Mouse (Mus musculus) midbrain, embryonic 13.5 days (tissue): ENCODE data around the gene 1700012B09Rik. TPM values are rescaled to one million over a fixed set of nuclear protein-coding genes. Genes with fewer than 3 reads are reported as not detected.
A peak's percentile ranks its signal among the peaks of the same experiment; 100 is the strongest.

Experiments used
- ATAC-seq: fragments of 200-750 bp; cut with Nextera tagmentation; 2 replicates; pipeline ENCODE4 v1.8.0; 2017; ENCODE audit warnings: mild to moderate bottlenecking, moderate TSS enrichment, moderate library complexity
- H3K27ac ChIP-seq: fragments of 300-500 bp; sonication (generic); 2 replicates; pipeline ENCODE4 v1.5.1; 2015; ENCODE audit warnings: inconsistent platforms, mild to moderate bottlenecking, moderate library complexity
- H3K27me3 ChIP-seq: fragments of 300-500 bp; sonication (generic); 2 replicates; pipeline ENCODE4 v1.6.1; 2015; ENCODE audit warnings: mild to moderate bottlenecking, inconsistent platforms
- H3K36me3 ChIP-seq: fragments of 300-500 bp; sonication (generic); 2 replicates; pipeline ENCODE4 v1.6.1; 2015; ENCODE audit warnings: mild to moderate bottlenecking, inconsistent platforms
- H3K4me1 ChIP-seq: fragments of 300-500 bp; sonication (generic); replicated peaks from 2 replicates; pipeline ENCODE4 v1.6.1; 2015; ENCODE audit warnings: inconsistent platforms
- H3K4me2 ChIP-seq: fragments of 300-500 bp; sonication (generic); replicated peaks from 2 replicates; pipeline ENCODE4 v1.6.1; 2015; ENCODE audit warnings: moderate library complexity, mild to moderate bottlenecking, inconsistent platforms
- H3K4me3 ChIP-seq: fragments of 300-500 bp; sonication (generic); replicated peaks from 2 replicates; pipeline ENCODE4 v1.5.1; 2015; ENCODE audit warnings: mild to moderate bottlenecking, inconsistent platforms
- H3K9ac ChIP-seq: fragments of 300-500 bp; sonication (generic); replicated peaks from 2 replicates; pipeline ENCODE4 v1.6.1; 2015; ENCODE audit warnings: mild to moderate bottlenecking, inconsistent platforms
- H3K9me3 ChIP-seq: fragments of 300-500 bp; sonication (generic); 2 replicates; pipeline ENCODE4 v1.6.1; 2016; ENCODE audit warnings: mild to moderate bottlenecking, inconsistent platforms
- WGBS: fragments of 180-500 bp; shearing (Covaris S2); methylation state at CpG from one replicate; pipeline ENCODE4 v1.1.7; 2015; 5-methylcytosine and 5-hydroxymethylcytosine counted together
- polyA plus RNA-seq: library from polyadenylated mRNA; unstranded; fragments of >200 nt; fragmentation: Nextera tagmentation; extraction: Ambion mirVana; gene quantifications from 2 replicates; pipeline ENCODE4 v1.2.1, GENCODE M21; 2015

The 1700012B09Rik gene
- polyA plus RNA-seq, 1 experiment from 2014 or later, result 0.73 TPM

DNA sequence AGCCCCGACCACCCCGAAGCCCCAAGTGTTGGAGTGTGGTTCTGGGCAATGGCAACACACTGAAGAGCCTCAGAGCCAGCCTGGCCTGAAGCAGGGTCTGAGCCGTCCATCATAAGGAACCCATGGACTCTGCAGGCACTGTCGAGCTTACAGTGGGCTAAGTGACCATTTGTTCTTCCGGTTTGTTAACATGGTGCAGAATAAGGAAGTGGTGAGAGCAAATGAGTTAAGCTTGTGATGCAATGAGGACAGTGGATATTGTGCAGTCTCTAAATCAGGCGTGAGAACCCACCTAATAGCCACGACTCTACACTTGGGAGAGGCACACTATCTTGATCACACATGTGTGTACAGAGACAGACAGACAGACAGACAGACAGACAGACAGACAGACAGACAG, 12.2 kb downstream of the 1700012B09Rik start:
- no peaks in the 10 kb centered on the region for H3K9me3 ChIP-seq
- no peak overlapping the region for H3K9ac ChIP-seq
- no peak for ATAC-seq
- no peaks in the 10 kb centered on the region for H3K27me3 ChIP-seq
- H3K4me3 ChIP-seq, result no peak overlapping the region
- no peak overlapping the region for H3K4me2 ChIP-seq
- no peaks in the 10 kb centered on the region for H3K4me1 ChIP-seq
- H3K27ac ChIP-seq, result no peak overlapping the region
- no peaks in the 10 kb centered on the region for H3K36me3 ChIP-seq
- 80% methylated on average over 7 of the region's 7 CpGs for WGBS

DNA sequence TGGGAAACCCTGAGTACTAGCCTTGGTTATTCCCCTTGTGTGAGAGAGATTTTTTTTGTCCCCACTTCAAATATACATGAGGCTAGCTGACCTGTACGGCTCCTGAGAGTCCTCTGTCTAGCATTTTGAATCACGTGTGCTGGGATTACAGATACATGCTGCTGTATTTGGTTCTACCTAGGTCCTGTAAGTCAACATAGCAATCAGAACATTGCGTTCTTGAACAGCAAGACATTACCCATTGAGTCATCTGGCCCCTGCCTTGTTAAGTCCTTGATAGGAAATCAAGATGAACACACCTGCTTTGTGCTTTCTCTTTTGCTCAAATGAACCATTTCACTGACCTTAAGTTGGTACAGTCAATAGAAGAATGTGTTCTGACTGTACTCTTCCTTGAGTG, 16.4 kb downstream of the 1700012B09Rik start:
- H3K4me1 ChIP-seq, result peaks cover 14% of the 10 kb centered on the region
- H3K36me3 ChIP-seq, result no peaks in the 10 kb centered on the region
- H3K4me3 ChIP-seq, result no peak overlapping the region
- WGBS, result 87% methylated on average over 3 of the region's 3 CpGs
- no peaks in the 10 kb centered on the region for H3K9me3 ChIP-seq
- no peak overlapping the region for H3K27ac ChIP-seq
- H3K9ac ChIP-seq, result no peak overlapping the region
- H3K4me2 ChIP-seq, result no peak overlapping the region
- ATAC-seq, result no peak
- H3K27me3 ChIP-seq, result peaks cover 27% of the 10 kb centered on the region

DNA sequence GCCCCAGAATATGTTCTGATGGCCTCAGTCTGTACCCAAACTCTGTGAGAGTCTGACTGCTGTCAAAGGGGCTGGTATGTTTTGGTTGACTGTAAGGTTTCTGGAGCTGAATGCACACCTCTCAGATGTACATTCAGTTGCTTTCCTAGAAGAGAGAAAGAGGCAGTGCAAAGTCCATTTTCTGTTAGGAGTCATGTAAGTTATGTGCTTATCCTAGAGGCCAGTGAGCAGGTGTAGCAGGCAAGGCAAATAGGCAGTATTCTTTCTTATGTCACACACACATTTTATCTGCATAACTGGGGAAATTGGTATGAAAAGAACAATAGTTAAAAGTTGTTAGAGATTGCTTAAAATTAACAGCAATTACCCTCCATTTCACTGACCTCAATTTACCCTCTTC, 16.9 kb downstream of the 1700012B09Rik start:
- no peak overlapping the region for H3K9ac ChIP-seq
- H3K4me3 ChIP-seq, result no peak overlapping the region
- H3K4me1 ChIP-seq, result peaks cover 14% of the 10 kb centered on the region
- H3K36me3 ChIP-seq, result no peaks in the 10 kb centered on the region
- peaks cover 28% of the 10 kb centered on the region for H3K27me3 ChIP-seq
- ATAC-seq, result no peak
- H3K4me2 ChIP-seq, result no peak overlapping the region
- no peaks in the 10 kb centered on the region for H3K9me3 ChIP-seq
- H3K27ac ChIP-seq, result no peak overlapping the region

DNA sequence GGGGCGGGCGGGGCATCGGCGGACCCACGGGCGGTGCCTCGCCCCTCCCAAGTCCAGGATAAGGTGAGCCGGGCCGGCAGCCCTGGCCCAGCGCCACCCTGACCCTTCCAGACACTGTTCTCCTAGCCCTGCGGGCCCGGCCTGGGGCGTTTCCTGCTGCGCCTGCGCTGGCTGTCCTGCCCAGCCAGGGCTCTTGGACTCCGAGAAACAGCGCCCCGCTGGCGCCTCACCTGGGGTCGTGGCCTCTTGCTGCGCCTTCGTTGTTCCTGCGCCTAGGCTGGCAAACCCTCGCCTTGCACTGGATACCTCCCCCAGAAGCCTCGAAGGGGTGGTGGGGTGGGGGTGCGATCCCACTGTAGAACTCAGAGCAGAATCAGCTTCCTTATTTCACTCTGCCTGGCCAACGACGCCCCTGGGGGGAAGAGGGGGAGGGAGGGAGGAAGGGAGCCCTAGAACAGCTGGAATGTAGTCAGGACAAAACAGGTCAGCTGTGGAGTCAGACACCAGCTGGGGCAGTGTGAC, 18.8 kb downstream of the 1700012B09Rik start, which contains the start of gene Fut4:
Gene Fut4 (minus strand): TSS at position 393 of the 522 bp plus-strand sequence.
- Histone ChIP-seq H3K36me3 (no peaks in the 10 kb centered on the region), H3K27me3 (peaks cover 28% of the 10 kb centered on the region), H3K4me1 (peaks cover 14% of the 10 kb centered on the region), H3K4me2 (peak within 1 kb of the TSS; percentile 84), H3K9me3 (no peaks in the 10 kb centered on the region), H3K4me3 (peak within 1 kb of the TSS; percentile 50), H3K27ac (peak within 1 kb of the TSS; percentile 32; the same call in 1 of the 2 replicates), H3K9ac (peak within 1 kb of the TSS; percentile 68)
- WGBS, result 2% methylated on average over 25 of the region's 28 CpGs
- peak; percentile 86 for ATAC-seq

DNA sequence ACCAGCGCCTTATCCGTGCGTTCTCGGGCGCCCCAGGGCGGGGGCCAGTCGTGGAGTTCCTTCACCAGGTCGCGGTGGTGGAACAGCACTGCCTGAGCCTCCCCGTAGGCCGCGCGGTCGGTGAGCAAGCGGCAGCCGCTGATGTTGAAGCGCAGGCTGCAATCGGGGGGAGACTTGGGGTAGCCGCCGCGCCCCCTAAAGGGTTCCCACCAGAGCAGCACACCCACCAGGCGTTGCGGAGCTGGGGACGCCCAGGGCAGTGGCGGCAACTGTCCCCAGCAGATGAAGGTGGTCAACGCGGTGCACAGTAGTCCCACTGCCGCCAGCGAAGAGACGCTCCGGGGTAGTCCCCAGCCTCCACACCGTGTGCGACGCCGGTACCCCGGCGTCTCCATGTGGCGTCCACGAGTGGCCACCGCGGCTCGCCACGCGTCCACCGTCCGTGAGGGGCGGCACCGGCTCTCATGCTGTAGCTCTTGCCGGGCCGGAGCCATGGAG, 19.3 kb downstream of the 1700012B09Rik start:
- peak overlapping the region; percentile 68 for H3K9ac ChIP-seq
- WGBS, result 1% methylated on average over 50 of the region's 50 CpGs
- H3K27ac ChIP-seq, result peak overlapping the region; percentile 32; the same call in 1 of the 2 replicates
- peak overlapping the region; percentile 50 for H3K4me3 ChIP-seq
- ATAC-seq, result peak; percentile 87
- H3K4me1 ChIP-seq, result peaks cover 14% of the 10 kb centered on the region
- peak overlapping the region; percentile 84 for H3K4me2 ChIP-seq
- peaks cover 28% of the 10 kb centered on the region for H3K27me3 ChIP-seq
- no peaks in the 10 kb centered on the region for H3K36me3 ChIP-seq
- H3K9me3 ChIP-seq, result no peaks in the 10 kb centered on the region

DNA sequence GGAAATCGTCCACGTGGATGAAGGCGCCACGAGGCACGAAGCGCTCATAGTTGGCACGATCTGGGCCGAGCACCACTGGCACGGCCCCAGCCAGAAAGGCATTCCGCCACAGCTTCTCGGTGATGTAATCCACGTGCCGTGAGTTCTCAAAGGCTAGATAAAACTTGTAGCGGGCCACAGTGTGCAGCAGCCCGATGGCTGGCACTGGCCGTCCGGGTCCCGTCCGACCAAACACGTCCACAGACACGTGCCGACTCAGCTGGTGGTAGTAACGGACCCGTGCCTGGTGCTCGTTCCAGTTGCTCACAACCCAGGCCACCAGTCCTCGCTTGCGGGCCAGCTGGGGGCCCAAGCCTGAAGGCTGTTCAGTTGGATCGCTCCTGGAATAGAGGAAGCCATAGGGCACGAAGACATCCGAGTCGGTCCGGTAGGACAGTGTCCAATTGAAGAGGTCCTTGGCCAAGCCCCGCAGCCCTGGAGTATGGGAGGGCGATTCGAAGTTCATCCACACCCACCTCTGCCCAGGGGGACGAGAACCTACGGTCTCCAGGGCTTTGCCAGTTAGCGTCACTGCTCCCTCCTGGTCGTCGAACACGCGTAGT, 19.8 kb downstream of the 1700012B09Rik start:
- peaks cover 14% of the 10 kb centered on the region for H3K4me1 ChIP-seq
- H3K9me3 ChIP-seq, result no peaks in the 10 kb centered on the region
- peak overlapping the region; percentile 68 for H3K9ac ChIP-seq
- ATAC-seq, result peak; percentile 59
- no peak overlapping the region for H3K27ac ChIP-seq
- peak overlapping the region; percentile 84 for H3K4me2 ChIP-seq
- WGBS, result 61% methylated on average over 42 of the region's 42 CpGs
- peaks cover 28% of the 10 kb centered on the region for H3K27me3 ChIP-seq
- peak overlapping the region; percentile 50 for H3K4me3 ChIP-seq
- H3K36me3 ChIP-seq, result no peaks in the 10 kb centered on the region

DNA sequence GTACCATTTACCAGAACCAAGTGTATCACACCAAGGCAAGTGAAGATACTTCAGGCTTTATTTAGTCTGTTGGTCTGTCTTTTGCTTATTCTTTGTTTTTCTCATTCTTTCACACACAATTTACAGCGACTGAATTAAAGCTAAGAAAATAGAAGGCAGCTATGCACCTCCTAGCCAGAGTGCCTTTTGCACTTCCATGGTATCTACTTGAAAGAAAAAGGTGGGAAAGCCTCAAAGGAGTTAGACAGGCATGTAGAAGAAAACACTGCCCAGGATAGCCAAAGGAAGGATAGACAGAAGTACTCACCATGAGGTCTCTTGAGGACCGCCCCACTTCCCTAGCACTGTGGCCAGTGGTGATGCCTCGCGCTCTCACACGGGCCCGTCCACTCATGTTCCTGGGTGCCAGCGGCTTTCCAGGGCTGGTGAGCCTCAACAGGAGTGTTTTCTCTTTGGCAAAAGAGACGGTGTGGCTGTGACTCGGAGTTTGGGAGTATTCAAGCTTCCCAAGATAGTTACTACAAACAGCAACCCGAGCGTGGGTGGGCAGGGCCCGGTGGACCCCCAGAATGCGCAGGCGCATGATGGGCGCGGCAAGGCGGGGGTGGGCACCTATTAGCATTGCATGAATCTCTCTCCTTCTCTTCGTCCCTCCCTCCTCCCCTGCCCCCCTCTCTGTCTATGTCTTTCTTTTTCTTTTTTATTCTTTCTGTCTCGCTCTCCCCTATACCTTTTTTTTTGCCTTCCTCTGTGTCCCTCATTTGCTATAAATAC, 30.5 kb downstream of the 1700012B09Rik start, which contains the start of gene Piwil4:
Gene Piwil4 (minus strand): TSS at position 583 of the 774 bp plus-strand sequence.
- no peak within 1 kb of the TSS for H3K4me3 ChIP-seq
- ATAC-seq, result no peak
- WGBS, result 88% methylated on average over 19 of the region's 19 CpGs
- no peak within 1 kb of the TSS for H3K27ac ChIP-seq
- no peaks in the 10 kb centered on the region for H3K36me3 ChIP-seq
- no peaks in the 10 kb centered on the region for H3K4me1 ChIP-seq
- H3K9me3 ChIP-seq, result no peaks in the 10 kb centered on the region
- H3K9ac ChIP-seq, result no peak within 1 kb of the TSS
- no peaks in the 10 kb centered on the region for H3K27me3 ChIP-seq
- no peak within 1 kb of the TSS for H3K4me2 ChIP-seq

DNA sequence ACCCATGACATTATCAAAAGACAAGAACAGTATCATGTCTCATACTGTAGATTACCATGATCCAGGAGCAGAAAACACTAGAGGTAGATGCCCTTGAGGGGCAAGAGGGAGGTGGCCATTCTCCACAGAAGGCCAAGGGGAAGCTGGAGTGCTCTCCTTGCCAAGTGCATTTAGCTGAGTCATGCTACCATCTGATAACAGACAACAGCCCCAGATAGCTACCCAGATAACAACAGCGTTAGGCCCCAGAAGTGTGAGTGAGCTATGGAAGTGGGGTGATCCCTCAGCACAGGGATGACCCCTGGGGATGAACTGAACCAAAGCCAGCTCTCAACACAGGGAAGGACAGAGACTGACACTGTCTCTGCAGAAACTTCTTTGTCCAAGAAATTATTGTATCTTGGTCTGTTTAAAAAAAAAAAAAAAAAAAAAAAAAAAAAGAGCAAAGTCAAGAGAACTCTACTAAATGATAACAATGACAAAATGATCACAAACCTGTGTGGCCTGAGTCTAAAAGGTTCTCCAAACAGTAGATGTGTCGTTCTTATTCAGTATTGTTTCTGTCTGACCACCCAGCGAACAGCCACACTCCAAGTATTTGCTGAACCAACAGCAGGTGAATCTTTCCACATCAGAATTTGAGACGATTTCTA, 31.2 kb downstream of the 1700012B09Rik start:
- ATAC-seq, result no peak
- Histone ChIP-seq H3K9ac (no peak overlapping the region), H3K4me1 (no peaks in the 10 kb centered on the region), H3K4me3 (no peak overlapping the region), H3K4me2 (no peak overlapping the region), H3K27me3 (no peaks in the 10 kb centered on the region), H3K9me3 (no peaks in the 10 kb centered on the region), H3K36me3 (no peaks in the 10 kb centered on the region), H3K27ac (no peak overlapping the region)
- WGBS, result 84% methylated on average over 4 of the region's 4 CpGs

DNA sequence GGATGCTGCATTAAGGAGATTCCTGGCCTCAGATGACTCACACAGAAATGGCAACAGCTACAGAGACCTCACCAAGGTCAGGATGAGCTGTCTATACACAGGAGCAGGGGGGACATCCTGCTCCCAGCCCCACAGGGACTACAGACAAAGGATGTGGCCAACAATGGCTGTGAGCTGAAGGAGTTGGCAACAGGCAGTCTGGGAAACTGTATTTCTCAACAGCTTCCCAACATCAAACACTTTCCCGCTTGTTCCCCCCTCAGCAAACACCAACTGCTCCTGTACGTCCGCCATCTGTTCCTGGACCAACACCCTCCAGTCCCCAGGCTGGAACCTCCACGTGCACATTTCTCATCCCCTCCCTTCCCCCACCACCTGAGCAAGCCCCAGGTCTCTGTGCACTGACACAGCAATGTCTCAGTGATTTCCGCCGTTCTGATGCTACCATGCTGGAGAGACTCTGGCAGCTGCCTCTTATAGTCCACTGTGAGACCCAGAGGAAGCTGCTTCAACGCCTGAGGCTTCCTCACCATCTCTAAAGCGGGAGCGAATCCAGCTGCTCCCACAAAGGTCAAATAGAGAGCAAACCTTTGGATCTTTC, 39.8 kb downstream of the 1700012B09Rik start:
- Histone ChIP-seq H3K27me3 (peaks cover 6% of the 10 kb centered on the region; the same call in 1 of the 2 replicates), H3K4me2 (no peak overlapping the region), H3K9me3 (no peaks in the 10 kb centered on the region), H3K36me3 (no peaks in the 10 kb centered on the region), H3K9ac (no peak overlapping the region), H3K4me3 (no peak overlapping the region), H3K4me1 (no peaks in the 10 kb centered on the region), H3K27ac (no peak overlapping the region)
- peak; percentile 62 for ATAC-seq
- 61% methylated on average over 9 of the region's 9 CpGs for WGBS

DNA sequence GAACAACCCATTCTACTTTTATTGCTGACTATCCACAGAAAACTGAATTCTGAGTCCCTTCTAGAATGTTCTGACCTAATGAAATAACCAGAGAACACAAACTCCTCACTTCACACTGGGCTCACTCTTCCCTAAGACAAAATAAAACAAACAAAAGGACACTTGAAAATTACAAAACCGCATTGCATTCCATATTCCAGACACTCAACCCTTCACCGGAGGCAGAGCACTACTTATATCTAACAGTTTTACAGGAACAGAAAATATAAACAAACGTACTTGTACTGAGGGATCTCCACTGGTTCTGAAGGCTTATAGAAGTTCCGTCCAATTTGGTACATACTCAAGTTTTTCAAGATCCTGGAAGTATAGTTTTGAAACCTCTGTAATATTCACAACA, 42.5 kb downstream of the 1700012B09Rik start:
- Histone ChIP-seq H3K27me3 (peaks cover 10% of the 10 kb centered on the region; the same call in 1 of the 2 replicates), H3K4me1 (no peaks in the 10 kb centered on the region), H3K4me3 (no peak overlapping the region), H3K9me3 (no peaks in the 10 kb centered on the region), H3K9ac (no peak overlapping the region), H3K36me3 (no peaks in the 10 kb centered on the region), H3K27ac (no peak overlapping the region), H3K4me2 (no peak overlapping the region)
- 89% methylated on average over 4 of the region's 4 CpGs for WGBS
- no peak for ATAC-seq

DNA sequence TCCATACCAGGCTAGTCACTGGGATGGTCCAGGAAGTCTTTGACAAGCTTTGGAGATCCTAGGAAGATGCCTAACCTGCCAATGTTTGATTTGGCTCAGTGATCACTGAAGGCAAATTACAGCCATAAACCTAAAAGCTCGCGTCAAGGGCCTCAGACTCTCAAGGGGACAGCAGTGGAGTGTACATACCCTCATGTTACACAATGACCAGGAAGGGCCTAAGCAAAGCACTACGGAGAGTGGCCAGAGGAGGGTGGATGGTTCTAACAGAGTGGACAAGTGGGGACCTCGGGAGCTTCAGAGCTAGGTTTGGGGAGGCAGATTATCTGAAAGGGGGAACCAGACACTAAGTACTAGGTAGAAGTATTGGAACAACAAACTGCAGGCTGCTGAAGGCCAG, 44.2 kb downstream of the 1700012B09Rik start:
- no peak for ATAC-seq
- no peak overlapping the region for H3K27ac ChIP-seq
- H3K4me2 ChIP-seq, result no peak overlapping the region
- H3K9ac ChIP-seq, result no peak overlapping the region
- no peaks in the 10 kb centered on the region for H3K4me1 ChIP-seq
- H3K36me3 ChIP-seq, result no peaks in the 10 kb centered on the region
- H3K9me3 ChIP-seq, result no peaks in the 10 kb centered on the region
- H3K27me3 ChIP-seq, result peaks cover 21% of the 10 kb centered on the region
- H3K4me3 ChIP-seq, result no peak overlapping the region
- 93% methylated on average over 4 of the region's 4 CpGs for WGBS
